Mouse (Mus musculus) kidney, adult 10 weeks (tissue): ENCODE measurements around the gene Nfe2l2. TPM values are rescaled to one million over a fixed set of nuclear protein-coding genes. Genes with fewer than 3 reads are reported as not detected.

Source experiments
- polyA plus RNA-seq: library from polyadenylated mRNA; stranded (reverse); fragments of 350-450 nt; fragmentation: Illumina TruSeq; extraction: RNeasy Lipid Tissue Mini Kit (QIAGEN cat#74804); gene quantifications from one replicate; pipeline ENCODE4 v1.2.3, GENCODE M21; 2014; ENCODE audit warnings: low read depth, low replicate concordance

The Nfe2l2 gene
- polyA plus RNA-seq, result 211 TPM

DNA sequence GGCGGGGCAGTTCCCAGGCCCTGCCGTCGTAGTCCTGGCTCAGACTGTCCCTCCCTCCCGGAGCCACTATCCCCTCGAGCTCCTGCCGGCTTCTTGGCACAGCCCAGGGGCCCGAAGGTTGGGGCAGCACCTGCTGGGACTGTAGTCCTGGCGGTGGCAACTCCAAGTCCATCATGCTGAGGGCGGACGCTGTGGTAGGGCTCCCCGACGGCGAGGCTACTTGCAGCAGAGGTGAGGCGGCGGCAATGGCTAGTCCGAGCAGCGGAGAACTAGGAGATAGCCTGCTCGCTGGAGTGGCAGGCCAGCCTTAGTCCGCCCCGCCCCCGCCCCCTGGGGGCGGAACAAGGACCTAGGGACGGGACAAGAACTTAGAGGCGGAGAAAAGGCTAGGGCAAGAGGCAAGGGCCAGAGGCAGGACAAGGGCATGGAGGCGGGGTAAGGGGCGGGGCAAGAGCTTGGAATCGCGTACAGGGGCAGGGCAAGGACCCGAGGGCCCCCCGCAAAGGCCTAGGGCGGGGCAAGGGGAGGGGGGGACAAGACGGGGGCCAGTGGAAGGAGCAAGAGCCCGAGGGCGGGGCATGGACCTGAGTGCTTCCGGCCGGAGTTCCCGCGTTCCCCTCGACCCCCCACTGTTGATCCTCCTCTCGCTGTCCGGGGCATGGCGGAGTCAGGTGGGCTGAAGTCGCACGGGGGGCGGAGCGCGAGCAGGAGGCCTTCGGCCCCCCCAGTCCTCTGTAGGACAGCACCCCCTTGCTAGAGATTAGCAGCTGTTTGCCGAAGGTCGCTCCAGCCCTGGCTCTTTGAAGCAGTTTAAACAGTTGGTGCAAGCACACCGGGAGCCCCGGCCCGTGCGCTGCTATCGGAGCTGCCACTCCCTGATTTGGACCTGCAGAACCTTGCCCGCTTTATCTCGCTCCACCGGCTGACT lies at the start of gene Nfe2l2:
Gene Nfe2l2 (minus strand): TSS at position 408 of the 928 bp plus-strand sequence.

DNA sequence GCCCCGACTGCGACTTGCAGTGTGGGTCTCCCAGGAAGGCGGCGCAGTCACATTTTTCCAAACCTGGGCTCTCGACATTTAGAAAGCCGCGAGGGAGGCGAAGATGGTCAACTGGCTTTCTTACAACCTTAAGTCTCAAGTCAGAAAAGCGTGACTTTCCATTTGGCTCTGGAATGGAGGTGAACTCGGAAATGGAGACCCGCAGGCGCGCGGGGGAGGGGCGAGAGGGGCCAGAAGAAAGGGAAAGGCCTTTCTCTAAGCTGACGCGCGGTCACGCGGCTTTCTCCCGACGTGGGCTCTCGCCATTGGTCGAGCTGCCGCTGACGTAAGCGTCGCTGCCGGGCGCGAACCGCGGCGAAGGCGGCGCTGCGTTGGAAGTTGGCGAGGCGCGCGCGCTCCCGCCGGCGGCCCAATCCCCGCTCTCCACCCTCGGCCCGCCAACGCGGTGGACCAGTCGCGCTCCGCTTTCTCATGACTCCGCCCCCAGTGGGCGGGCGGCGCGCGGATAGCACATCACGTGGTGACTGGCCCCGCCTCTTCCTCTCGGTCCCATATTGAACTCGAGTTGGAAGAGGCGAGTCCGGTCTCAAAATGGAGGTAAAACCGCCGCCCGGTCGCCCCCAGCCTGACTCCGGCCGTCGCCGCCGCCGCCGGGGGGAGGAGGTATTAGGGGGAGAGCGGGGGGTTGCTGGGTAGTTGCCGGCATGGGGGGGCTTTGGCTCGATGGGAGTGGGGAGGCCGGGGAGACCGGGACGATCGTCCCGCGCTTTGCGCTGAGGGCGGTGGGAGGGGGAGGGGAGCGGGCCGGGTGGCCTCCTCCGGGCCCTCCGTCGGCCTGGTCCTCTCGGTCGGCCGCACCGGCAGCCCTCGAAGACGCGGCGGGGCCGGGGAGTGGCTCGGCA lies 45.5 kb downstream of the Nfe2l2 start, which contains the start of gene Hnrnpa3:
Gene Hnrnpa3 (plus strand): TSS at position 535 of the 902 bp plus-strand sequence.

Other genes with a start within 250 kb of the Nfe2l2 start
- gene Hnrnpa3, start 45.4 kb downstream of the Nfe2l2 start, polyA plus RNA-seq, result 876 TPM
- gene Agps, start 127.5 kb upstream of the Nfe2l2 start, polyA plus RNA-seq, result 193 TPM
- 29.6 TPM for gene Ttc30b, start 233.9 kb upstream of the Nfe2l2 start, polyA plus RNA-seq